Mouse (Mus musculus): ENCODE data around the gene Zfp446.
A peak's percentile ranks its signal among the peaks of the same experiment; 100 is the strongest.

Zfp446 gene

GRCm38 (mm10) chr7:12995862-12996261, 18.2 kb downstream of the Zfp446 start:
- Histone ChIP-seq H3K4me3 (replicated peaks; ENCODE audit: low read length) (no peak overlapping the region), H3K4me1 (replicated peaks; ENCODE audit: low read depth, low read length) (peaks cover 11% of the 10 kb centered on the region), H3K27me3 (ENCODE audit: insufficient read depth, low read length) (no peaks in the 10 kb centered on the region), H3K36me3 (ENCODE audit: insufficient read depth, low read length) (no peaks in the 10 kb centered on the region), H3K9me3 (ENCODE audit: low read length) (no peaks in the 10 kb centered on the region)
- TF ChIP-seq POU5F1 (IDR thresholded peaks at IDR 0.05; ENCODE audit: borderline replicate concordance, low read length) (no peak), NANOG (IDR thresholded peaks at IDR 0.05; ENCODE audit: borderline replicate concordance, low read length) (no peak), CTCF (conservative IDR thresholded peaks at IDR 0.05; ENCODE audit: low read length) (no peak)

- H3K4me3 ChIP-seq (replicated peaks; ENCODE audit: low read length): no peak overlapping the region
- H3K36me3 ChIP-seq (ENCODE audit: insufficient read depth, low read length): no peaks in the 10 kb centered on the region
- H3K9me3 ChIP-seq (ENCODE audit: low read length): no peaks in the 10 kb centered on the region
- H3K4me1 ChIP-seq (replicated peaks; ENCODE audit: low read depth, low read length): peaks cover 11% of the 10 kb centered on the region
- TF ChIP-seq CTCF (conservative IDR thresholded peaks at IDR 0.05; ENCODE audit: low read length) (no peak), POU5F1 (IDR thresholded peaks at IDR 0.05; ENCODE audit: borderline replicate concordance, low read length) (no peak), NANOG (IDR thresholded peaks at IDR 0.05; ENCODE audit: borderline replicate concordance, low read length) (no peak)
- H3K27me3 ChIP-seq (ENCODE audit: insufficient read depth, low read length): no peaks in the 10 kb centered on the region
These were observed 19.6 kb downstream of the Zfp446 start for GRCm38 (mm10) chr7:12997230-12997629.

- H3K9me3 ChIP-seq (ENCODE audit: low read length): no peaks in the 10 kb centered on the region
- H3K4me3 ChIP-seq (replicated peaks; ENCODE audit: low read length): no peak within 1 kb of the TSS
- no peaks in the 10 kb centered on the region for H3K27me3 ChIP-seq (ENCODE audit: insufficient read depth, low read length)
- no peaks in the 10 kb centered on the region; the same call in 1 of the 2 replicates for H3K36me3 ChIP-seq (ENCODE audit: insufficient read depth, low read length)
- H3K4me1 ChIP-seq (replicated peaks; ENCODE audit: low read depth, low read length): peaks cover 11% of the 10 kb centered on the region
- no peak for TF ChIP-seq CTCF (conservative IDR thresholded peaks at IDR 0.05; ENCODE audit: low read length)
- TF ChIP-seq NANOG (IDR thresholded peaks at IDR 0.05; ENCODE audit: borderline replicate concordance, low read length): no peak
- no peak for TF ChIP-seq POU5F1 (IDR thresholded peaks at IDR 0.05; ENCODE audit: borderline replicate concordance, low read length)
These were observed 20.4 kb downstream of the Zfp446 start, which contains the start of gene Slc27a5 for GRCm38 (mm10) chr7:12998053-12998452. Gene Slc27a5, minus strand, starts transcription at chr7:12998192.

- H3K9me3 ChIP-seq (ENCODE audit: low read length): no peaks in the 10 kb centered on the region
- no peaks in the 10 kb centered on the region for H3K27me3 ChIP-seq (ENCODE audit: insufficient read depth, low read length)
- H3K36me3 ChIP-seq (ENCODE audit: insufficient read depth, low read length): peaks cover 2% of the 10 kb centered on the region
- H3K4me1 ChIP-seq (replicated peaks; ENCODE audit: low read depth, low read length): peaks cover 11% of the 10 kb centered on the region
- TF ChIP-seq CTCF (conservative IDR thresholded peaks at IDR 0.05; ENCODE audit: low read length) (no peak), NANOG (IDR thresholded peaks at IDR 0.05; ENCODE audit: borderline replicate concordance, low read length) (no peak), POU5F1 (IDR thresholded peaks at IDR 0.05; ENCODE audit: borderline replicate concordance, low read length) (no peak)
- H3K4me3 ChIP-seq (replicated peaks; ENCODE audit: low read length): no peak within 1 kb of the TSS
These were observed 21.2 kb downstream of the Zfp446 start, which contains the start of gene Trim28 for GRCm38 (mm10) chr7:12998851-12999250. Gene Trim28, plus strand, starts transcription at chr7:12999114.

GRCm38 (mm10) chr7:13001584-13001983, 23.9 kb downstream of the Zfp446 start:
- Histone ChIP-seq H3K4me3 (replicated peaks; ENCODE audit: low read length) (no peak overlapping the region), H3K27me3 (ENCODE audit: insufficient read depth, low read length) (no peaks in the 10 kb centered on the region), H3K4me1 (replicated peaks; ENCODE audit: low read depth, low read length) (peaks cover 35% of the 10 kb centered on the region), H3K36me3 (ENCODE audit: insufficient read depth, low read length) (peaks cover 26% of the 10 kb centered on the region), H3K9me3 (ENCODE audit: low read length) (no peaks in the 10 kb centered on the region)
- no peak for TF ChIP-seq NANOG (IDR thresholded peaks at IDR 0.05; ENCODE audit: borderline replicate concordance, low read length)
- no peak for TF ChIP-seq POU5F1 (IDR thresholded peaks at IDR 0.05; ENCODE audit: borderline replicate concordance, low read length)
- TF ChIP-seq CTCF (conservative IDR thresholded peaks at IDR 0.05; ENCODE audit: low read length): no peak

- peaks cover 30% of the 10 kb centered on the region for H3K36me3 ChIP-seq (ENCODE audit: insufficient read depth, low read length)
- H3K4me3 ChIP-seq (replicated peaks; ENCODE audit: low read length): no peak overlapping the region
- H3K4me1 ChIP-seq (replicated peaks; ENCODE audit: low read depth, low read length): peaks cover 40% of the 10 kb centered on the region
- TF ChIP-seq POU5F1 (IDR thresholded peaks at IDR 0.05; ENCODE audit: borderline replicate concordance, low read length) (no peak), NANOG (IDR thresholded peaks at IDR 0.05; ENCODE audit: borderline replicate concordance, low read length) (no peak), CTCF (conservative IDR thresholded peaks at IDR 0.05; ENCODE audit: low read length) (no peak; the same call in 1 of the 2 replicates)
- H3K9me3 ChIP-seq (ENCODE audit: low read length): no peaks in the 10 kb centered on the region
- H3K27me3 ChIP-seq (ENCODE audit: insufficient read depth, low read length): no peaks in the 10 kb centered on the region
These were observed 25.7 kb downstream of the Zfp446 start for GRCm38 (mm10) chr7:13003380-13003779.

GRCm38 (mm10) chr7:13006011-13006410, 28.4 kb downstream of the Zfp446 start:
- TF ChIP-seq NANOG (IDR thresholded peaks at IDR 0.05; ENCODE audit: borderline replicate concordance, low read length) (no peak), POU5F1 (IDR thresholded peaks at IDR 0.05; ENCODE audit: borderline replicate concordance, low read length) (no peak), CTCF (conservative IDR thresholded peaks at IDR 0.05; ENCODE audit: low read length) (no peak)
- peaks cover 48% of the 10 kb centered on the region for H3K4me1 ChIP-seq (replicated peaks; ENCODE audit: low read depth, low read length)
- H3K4me3 ChIP-seq (replicated peaks; ENCODE audit: low read length): peak overlapping the region; percentile 85
- no peaks in the 10 kb centered on the region for H3K27me3 ChIP-seq (ENCODE audit: insufficient read depth, low read length)
- peaks cover 30% of the 10 kb centered on the region for H3K36me3 ChIP-seq (ENCODE audit: insufficient read depth, low read length)
- no peaks in the 10 kb centered on the region for H3K9me3 ChIP-seq (ENCODE audit: low read length)

- H3K4me3 ChIP-seq (replicated peaks; ENCODE audit: low read length): peak overlapping the region; percentile 85
- H3K27me3 ChIP-seq (ENCODE audit: insufficient read depth, low read length): no peaks in the 10 kb centered on the region
- no peaks in the 10 kb centered on the region for H3K9me3 ChIP-seq (ENCODE audit: low read length)
- peaks cover 30% of the 10 kb centered on the region for H3K36me3 ChIP-seq (ENCODE audit: insufficient read depth, low read length)
- H3K4me1 ChIP-seq (replicated peaks; ENCODE audit: low read depth, low read length): peaks cover 53% of the 10 kb centered on the region
- no peak for TF ChIP-seq POU5F1 (IDR thresholded peaks at IDR 0.05; ENCODE audit: borderline replicate concordance, low read length)
- TF ChIP-seq NANOG (IDR thresholded peaks at IDR 0.05; ENCODE audit: borderline replicate concordance, low read length): no peak
- TF ChIP-seq CTCF (conservative IDR thresholded peaks at IDR 0.05; ENCODE audit: low read length): no peak
These were observed 28.9 kb downstream of the Zfp446 start for GRCm38 (mm10) chr7:13006531-13006930.

Measured in E14TG2a.4 (cell line).